Mouse (Mus musculus) limb, embryonic 14.5 days (tissue): ENCODE results near the gene Lhx2. TPM values are rescaled to one million over a fixed set of nuclear protein-coding genes. Genes with fewer than 3 reads are reported as not detected.

ENCODE experiments used
- ATAC-seq: fragments of 200-750 bp; cut with Nextera tagmentation; 2 replicates; pipeline ENCODE4 v1.8.0; 2017; ENCODE audit warnings: low read depth, moderate number of reproducible peaks, moderate TSS enrichment; ENCODE audit not compliant: low FRiP score
- DNase-seq: peaks from one replicate; pipeline ENCODE4 v3.0.0-alpha.2; 2015; ENCODE audit warnings: low spot score
- H3K27ac ChIP-seq: fragments of 300-500 bp; sonication (generic); replicated peaks from 2 replicates; pipeline ENCODE4 v1.5.1; 2014; ENCODE audit warnings: low read depth, mild to moderate bottlenecking, low read length, moderate library complexity, mixed read lengths
- H3K27me3 ChIP-seq: fragments of 300-500 bp; sonication (generic); 2 replicates; pipeline ENCODE4 v1.6.1; 2014; ENCODE audit warnings: low read length, mixed read lengths; ENCODE audit not compliant: control insufficient read depth, insufficient read depth
- H3K36me3 ChIP-seq: fragments of 300-500 bp; sonication (generic); 2 replicates; pipeline ENCODE4 v1.6.1; 2014; ENCODE audit warnings: mild to moderate bottlenecking, low read length, moderate library complexity, mixed read lengths; ENCODE audit not compliant: control insufficient read depth, insufficient read depth
- H3K4me1 ChIP-seq: fragments of 300-500 bp; sonication (generic); 2 replicates; pipeline ENCODE4 v1.6.1; 2014; ENCODE audit warnings: antibody characterized with exemption, low read length, mixed read lengths; ENCODE audit not compliant: control insufficient read depth, insufficient read depth
- H3K4me2 ChIP-seq: fragments of 300-500 bp; sonication (generic); replicated peaks from 2 replicates; pipeline ENCODE4 v1.6.1; 2014; ENCODE audit warnings: low read depth, mild to moderate bottlenecking, low read length, moderate library complexity; ENCODE audit not compliant: severe bottlenecking
- H3K4me3 ChIP-seq: fragments of 300-500 bp; sonication (generic); replicated peaks from 2 replicates; pipeline ENCODE4 v1.5.1; 2014; ENCODE audit warnings: low read length
- H3K9ac ChIP-seq: fragments of 300-500 bp; sonication (generic); 2 replicates; pipeline ENCODE4 v1.6.1; 2014; ENCODE audit warnings: mild to moderate bottlenecking, low read depth, low read length, moderate library complexity; ENCODE audit not compliant: severe bottlenecking
- H3K9me3 ChIP-seq: fragments of 300-500 bp; sonication (generic); 2 replicates; pipeline ENCODE4 v1.6.1; 2016; ENCODE audit warnings: low read length; ENCODE audit not compliant: control insufficient read depth
- POLR2A ChIP-seq: fragments of 200-500 bp; IDR thresholded peaks from 2 replicates; pipeline ENCODE4 v1.8.0; 2012; ENCODE audit warnings: inconsistent platforms, mild to moderate bottlenecking, moderate library complexity, borderline replicate concordance; ENCODE audit not compliant: insufficient read depth, insufficient read length; ENCODE audit errors: extremely low read depth
- WGBS: fragments of 180-500 bp; shearing (Covaris S2); extraction: QIAGEN DNeasy Blood & Tissue Kit; methylation state at CpG from one replicate; pipeline ENCODE4 v1.1.7; 2014; 5-methylcytosine and 5-hydroxymethylcytosine counted together
- polyA plus RNA-seq, 2 experiments: library from polyadenylated mRNA; depleted of rRNA in 1 of 2; stranded (reverse) in 1 of 2; unstranded in 1 of 2; fragments of >200 nt; fragmentation: Nextera tagmentation in 1 of 2; extraction: Ambion mirVana in 1 of 2; gene quantifications; 2 replicates each; pipeline versions ENCODE4 v1.2.1 to v1.2.3; 2012 to 2014

The Lhx2 gene
- polyA plus RNA-seq, 2 experiments, result 8.7 to 27.5 TPM

- Histone ChIP-seq H3K27ac (no peak overlapping the region), H3K4me3 (peak overlapping the region; percentile 74), H3K27me3 (peaks cover 72% of the 10 kb centered on the region), H3K36me3 (no peaks in the 10 kb centered on the region), H3K9ac (no peak overlapping the region), H3K9me3 (no peaks in the 10 kb centered on the region), H3K4me2 (peak overlapping the region; percentile 93), H3K4me1 (peaks cover 19% of the 10 kb centered on the region)
- ATAC-seq (no peak), DNase-seq (no peak)
- 35% methylated on average over 4 of the region's 4 CpGs for WGBS
- no peak for TF ChIP-seq POLR2A
Measured at GRCm38 (mm10) chr2:38353664-38354063, 14.6 kb downstream of the Lhx2 start.

DNA sequence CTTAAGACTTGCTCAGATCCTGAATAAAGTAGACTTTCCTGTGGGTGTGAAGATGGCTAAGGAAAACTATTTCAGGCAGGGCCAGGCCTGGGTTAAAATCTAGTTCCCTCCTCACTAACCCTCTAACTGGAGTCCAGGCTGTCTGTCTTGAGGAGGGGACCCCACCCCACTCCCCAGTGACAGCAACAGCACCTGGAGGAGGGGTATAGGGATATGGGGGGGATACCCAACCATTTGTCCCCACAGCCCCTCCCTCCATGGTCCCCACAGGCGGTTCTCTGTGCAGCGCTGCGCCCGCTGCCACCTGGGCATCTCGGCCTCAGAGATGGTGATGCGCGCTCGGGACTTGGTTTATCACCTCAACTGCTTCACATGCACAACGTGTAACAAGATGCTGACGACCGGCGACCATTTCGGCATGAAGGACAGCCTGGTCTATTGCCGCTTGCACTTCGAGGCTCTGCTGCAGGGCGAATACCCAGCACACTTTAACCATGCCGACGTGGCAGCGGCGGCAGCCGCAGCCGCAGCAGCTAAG, 15.2 kb downstream of the Lhx2 start:
- ATAC-seq, result no peak
- Histone ChIP-seq H3K9ac (peak overlapping the region; percentile 58), H3K4me1 (peaks cover 19% of the 10 kb centered on the region), H3K36me3 (no peaks in the 10 kb centered on the region), H3K9me3 (no peaks in the 10 kb centered on the region), H3K4me2 (peak overlapping the region; percentile 93), H3K27me3 (peaks cover 70% of the 10 kb centered on the region), H3K27ac (no peak overlapping the region), H3K4me3 (peak overlapping the region; percentile 74)
- DNase-seq, result no peak
- no peak for TF ChIP-seq POLR2A
- WGBS, result 6% methylated on average over 22 of the region's 22 CpGs

- H3K4me1 ChIP-seq, result peaks cover 21% of the 10 kb centered on the region
- no peak overlapping the region for H3K27ac ChIP-seq
- no peaks in the 10 kb centered on the region for H3K9me3 ChIP-seq
- ATAC-seq (no peak), DNase-seq (no peak)
- peak overlapping the region; percentile 93 for H3K4me2 ChIP-seq
- H3K4me3 ChIP-seq, result peak overlapping the region; percentile 74
- 2% methylated on average over 34 of the region's 34 CpGs for WGBS
- TF ChIP-seq POLR2A, result no peak
- peak overlapping the region; percentile 58 for H3K9ac ChIP-seq
- H3K27me3 ChIP-seq, result peaks cover 63% of the 10 kb centered on the region
- H3K36me3 ChIP-seq, result no peaks in the 10 kb centered on the region
Measured at GRCm38 (mm10) chr2:38354717-38355510, 15.8 kb downstream of the Lhx2 start.

DNA sequence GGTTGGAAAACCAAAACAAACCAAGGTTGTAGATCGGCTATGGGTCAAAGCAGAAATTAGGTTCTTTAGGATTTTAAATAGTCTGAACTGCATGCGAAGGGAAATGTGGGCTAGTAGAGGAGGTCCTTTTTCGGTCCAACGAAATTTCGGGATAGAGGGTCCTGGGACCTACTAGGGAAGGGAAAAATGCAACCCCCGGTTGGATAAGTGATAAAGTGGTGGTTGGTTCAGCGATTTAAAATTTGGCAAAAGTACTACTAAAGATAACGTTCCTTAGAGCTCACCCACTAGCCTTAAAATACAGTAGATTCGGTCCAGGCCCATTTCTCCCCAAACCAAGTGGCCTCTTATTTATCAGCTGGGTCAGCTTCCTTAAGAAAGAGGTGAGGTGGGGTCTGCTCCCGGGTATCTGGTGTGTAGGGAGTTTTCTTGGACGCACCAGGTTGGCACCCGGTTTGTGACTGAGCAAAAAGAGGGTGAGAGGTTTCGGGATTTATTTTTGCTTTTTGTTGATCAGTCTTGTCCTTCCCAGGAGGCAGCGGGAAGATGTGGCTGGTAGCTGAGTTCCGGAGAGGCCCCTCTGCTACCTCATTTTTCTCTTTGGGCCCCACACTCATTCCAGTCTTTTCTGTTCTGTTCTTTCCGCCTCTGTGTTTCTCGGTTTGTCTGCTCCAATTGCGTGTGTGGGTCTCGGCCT, 16.8 kb downstream of the Lhx2 start:
- no peak for TF ChIP-seq POLR2A
- Histone ChIP-seq H3K36me3 (no peaks in the 10 kb centered on the region), H3K4me1 (peaks cover 19% of the 10 kb centered on the region), H3K4me3 (peak overlapping the region; percentile 74), H3K9ac (peak overlapping the region; percentile 58), H3K4me2 (peak overlapping the region; percentile 93), H3K27ac (peak overlapping the region; percentile 13; the same call in 1 of the 2 replicates), H3K27me3 (peaks cover 54% of the 10 kb centered on the region), H3K9me3 (no peaks in the 10 kb centered on the region)
- ATAC-seq (no peak), DNase-seq (no peak)
- 6% methylated on average over 19 of the region's 19 CpGs for WGBS
